Mouse (Mus musculus) spleen, postnatal 4 days (tissue): Measurements from ENCODE around the gene Naa20.

Experiments used
- DNase-seq, 2 experiments: peaks; one replicate each; pipeline ENCODE4 v3.0.0; 2022; ENCODE audit warnings: low spot score in 2 of 2

The Naa20 gene

GRCm38 (mm10) chr2:145901861-145902260, at the start of gene Naa20:
Gene Naa20 (plus strand): TSS chr2:145902099.
- no peak for DNase-seq

GRCm38 (mm10) chr2:145855831-145856230, 46.1 kb upstream of the Naa20 start:
- no peak for DNase-seq

DNA sequence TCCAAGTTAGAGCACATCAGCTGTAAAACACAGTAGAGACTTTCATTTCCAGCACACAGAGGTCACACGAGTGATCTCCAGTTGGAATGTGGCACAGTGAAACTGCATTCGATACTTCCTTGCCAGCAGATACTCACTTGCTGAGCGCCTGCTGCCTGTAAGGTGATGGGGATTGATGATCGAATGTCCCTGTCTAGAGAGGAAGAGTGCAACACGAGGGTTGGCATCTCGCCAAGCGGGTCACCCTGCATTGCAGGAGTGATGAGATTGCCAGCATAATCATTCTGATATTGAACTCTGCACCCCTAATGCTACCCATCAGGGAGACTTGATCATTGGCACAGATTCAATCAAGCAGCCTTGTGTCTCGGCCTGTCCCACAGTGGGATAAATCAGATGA, 44.0 kb upstream of the Naa20 start:
- no peak for DNase-seq

DNA sequence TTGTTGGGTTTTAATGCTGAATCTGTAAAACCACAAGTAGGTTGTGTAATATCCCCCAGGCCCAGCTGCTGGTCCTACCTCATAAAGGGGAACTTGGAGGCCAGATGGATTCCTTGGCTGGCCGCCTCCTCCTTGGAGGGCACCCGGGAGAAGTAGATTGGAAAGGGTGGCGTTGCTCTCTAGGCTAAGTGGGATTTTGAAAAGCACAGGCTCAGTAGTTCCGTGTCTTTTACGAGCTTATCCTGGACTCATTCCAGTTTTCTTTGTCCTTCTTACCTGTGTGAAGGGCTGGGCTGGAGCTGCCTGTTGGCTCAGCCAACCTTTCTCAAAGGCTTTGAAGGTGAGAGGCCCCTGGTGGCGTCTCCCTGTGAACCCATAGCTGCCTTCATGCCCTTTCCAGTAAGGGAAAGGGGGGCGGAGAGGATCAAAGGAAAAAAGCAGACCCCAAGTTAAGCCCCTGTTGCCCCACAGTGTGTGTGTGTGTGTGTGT, 42.4 kb upstream of the Naa20 start:
- peak in 1 of 2 experiments; percentile 20 for DNase-seq

DNA sequence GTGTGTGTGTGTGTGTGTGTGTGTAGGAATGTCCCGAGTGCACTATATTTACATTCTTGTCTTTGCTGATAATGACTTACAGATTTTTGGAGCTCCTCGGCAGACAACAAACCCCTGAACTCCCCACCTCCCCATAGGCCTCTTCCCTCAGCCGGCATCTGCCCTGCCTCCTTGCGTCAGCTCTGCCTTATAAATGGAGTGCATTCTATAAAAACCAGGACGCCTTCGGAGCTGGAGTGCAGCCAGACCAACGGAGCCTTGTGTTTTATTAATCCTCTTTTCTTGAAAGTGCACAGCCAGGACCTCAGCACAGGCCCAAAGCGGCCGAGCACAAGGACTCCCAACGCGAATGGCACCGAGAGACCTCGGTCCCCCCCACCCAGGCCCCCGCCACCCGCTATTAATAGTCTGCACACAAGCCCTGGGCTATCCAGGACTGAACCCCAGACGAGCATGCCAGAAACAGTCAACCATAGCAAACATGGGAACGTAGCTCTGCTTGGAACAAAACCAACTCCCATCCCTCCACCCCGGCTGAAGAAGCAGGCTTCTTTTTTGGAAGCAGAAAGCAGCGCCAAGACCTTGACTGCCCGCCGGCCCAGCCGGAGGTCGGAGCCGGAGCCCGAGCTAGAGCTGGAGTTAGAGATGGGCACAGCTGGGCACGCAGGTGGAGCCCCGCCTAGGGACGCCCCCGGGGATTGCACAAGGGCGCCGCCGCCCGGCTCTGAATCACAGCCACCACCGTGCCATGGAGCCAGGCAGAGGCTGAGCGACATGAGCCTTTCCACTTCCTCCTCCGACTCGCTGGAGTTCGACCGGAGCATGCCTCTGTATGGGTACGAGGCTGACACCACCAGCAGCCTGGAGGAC, 41.7 kb upstream of the Naa20 start:
- peak; percentile 38 to 70 for DNase-seq

DNA sequence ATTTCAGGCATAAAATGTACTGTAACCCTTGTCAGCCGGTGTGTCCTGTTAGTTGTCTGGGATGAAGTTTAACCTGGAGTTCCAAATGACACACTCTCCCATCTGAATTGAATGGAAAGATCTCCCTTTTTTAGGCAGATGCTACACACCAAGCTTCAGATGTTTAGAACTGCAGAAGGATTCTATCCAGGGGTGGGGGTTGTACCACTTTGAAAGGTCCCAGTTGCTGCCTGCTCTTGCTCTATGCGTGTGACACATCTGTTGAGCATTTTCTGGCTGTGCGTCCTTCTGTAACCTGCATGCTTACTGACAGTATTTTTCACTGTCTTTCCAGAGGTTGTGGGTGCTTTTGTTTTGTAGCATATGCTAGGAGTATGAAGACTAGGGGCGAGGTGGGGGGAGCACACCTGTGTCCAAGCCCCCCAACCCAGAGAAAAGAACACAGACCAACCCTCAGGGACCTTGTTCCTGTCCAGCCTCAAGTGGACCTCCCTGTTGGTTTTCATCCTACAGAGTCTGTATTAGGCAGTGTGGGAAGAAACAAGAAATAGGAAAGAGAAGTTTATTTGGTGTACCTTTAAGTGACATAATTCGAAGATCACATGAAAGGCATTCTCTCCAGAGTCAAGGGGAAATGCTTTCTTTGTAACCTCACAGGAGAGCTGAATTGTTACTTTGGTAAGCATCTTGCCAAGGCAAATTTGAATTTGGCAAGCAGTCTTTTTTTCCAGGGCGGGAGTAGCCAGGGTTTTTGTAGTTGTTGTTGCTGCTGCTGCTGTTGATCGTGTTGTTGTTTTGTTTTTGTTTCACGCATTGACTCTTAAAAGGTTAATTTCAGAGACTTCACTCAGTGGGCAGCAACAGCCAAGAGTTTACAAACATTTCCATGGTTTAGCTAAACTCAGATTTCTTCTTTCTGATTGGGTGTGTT, 40.4 kb upstream of the Naa20 start:
- no peak for DNase-seq

GRCm38 (mm10) chr2:145862206-145862817, 39.6 kb upstream of the Naa20 start:
- no peak for DNase-seq

- DNase-seq: no peak
Observed at GRCm38 (mm10) chr2:145865344-145865743, 36.6 kb upstream of the Naa20 start.

DNA sequence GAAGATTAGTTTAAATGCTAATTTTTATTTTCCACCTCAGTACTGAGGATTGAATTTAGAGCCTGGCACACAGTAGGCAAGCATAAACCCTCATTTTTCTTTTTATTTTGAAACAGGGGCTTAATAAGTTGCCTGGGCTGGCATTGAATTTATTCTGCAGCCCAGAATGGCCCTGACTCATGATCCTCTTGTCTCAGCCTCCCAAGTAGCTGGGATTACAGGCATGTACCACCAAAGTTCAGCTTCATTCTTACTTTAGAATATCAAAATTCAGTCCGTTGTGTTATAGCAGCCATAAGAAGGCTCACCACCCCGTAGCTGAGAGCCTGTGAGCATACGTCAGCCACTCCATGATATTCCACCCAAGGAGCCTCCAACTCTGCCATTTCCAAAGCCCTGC, 35.7 kb upstream of the Naa20 start:
- no peak for DNase-seq

- DNase-seq: no peak
Observed at GRCm38 (mm10) chr2:145866695-145867449, 35.0 kb upstream of the Naa20 start.

DNA sequence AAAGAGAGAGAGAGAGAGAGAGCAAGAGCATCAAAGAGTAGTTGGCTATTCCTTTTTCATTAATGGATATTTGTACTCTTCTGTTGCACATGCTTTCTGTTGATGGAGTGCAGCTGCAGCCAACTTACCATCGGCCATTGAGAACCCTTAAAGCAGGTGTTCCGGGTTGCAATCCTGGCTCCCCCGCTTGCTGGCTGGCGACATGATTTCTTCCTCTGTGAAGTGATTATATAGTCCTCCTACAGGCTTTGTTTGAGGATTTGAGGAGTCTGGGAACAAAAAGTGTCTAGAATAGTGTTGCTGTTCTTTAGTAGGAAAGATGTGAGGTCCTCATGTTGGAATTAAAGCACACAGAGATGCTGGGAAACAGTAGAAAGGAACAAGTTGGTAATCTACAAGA, 30.6 kb upstream of the Naa20 start:
- DNase-seq: no peak

DNA sequence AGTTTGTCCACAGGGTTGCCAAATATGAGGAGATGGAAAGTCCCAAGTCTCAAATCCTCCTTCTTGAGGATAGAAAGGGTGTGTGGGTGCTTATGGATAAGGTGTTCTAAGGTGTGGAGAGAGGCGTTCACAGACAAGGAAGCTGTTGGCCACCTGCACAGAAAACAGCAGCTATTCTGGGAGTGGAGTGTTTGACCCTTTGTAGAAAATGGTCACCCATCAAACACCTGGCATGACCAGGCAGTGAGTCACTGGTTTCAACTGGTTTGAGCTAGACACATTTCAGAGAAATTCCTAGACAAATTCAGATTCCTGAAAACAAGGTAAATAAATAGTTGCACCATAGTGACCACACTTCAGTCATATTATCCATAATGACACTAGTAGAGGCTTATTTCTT, 29.8 kb upstream of the Naa20 start:
- no peak for DNase-seq

- no peak for DNase-seq
Observed at GRCm38 (mm10) chr2:145873953-145874352, 27.9 kb upstream of the Naa20 start.

GRCm38 (mm10) chr2:145874879-145875482, 26.9 kb upstream of the Naa20 start:
- DNase-seq: no peak

DNA sequence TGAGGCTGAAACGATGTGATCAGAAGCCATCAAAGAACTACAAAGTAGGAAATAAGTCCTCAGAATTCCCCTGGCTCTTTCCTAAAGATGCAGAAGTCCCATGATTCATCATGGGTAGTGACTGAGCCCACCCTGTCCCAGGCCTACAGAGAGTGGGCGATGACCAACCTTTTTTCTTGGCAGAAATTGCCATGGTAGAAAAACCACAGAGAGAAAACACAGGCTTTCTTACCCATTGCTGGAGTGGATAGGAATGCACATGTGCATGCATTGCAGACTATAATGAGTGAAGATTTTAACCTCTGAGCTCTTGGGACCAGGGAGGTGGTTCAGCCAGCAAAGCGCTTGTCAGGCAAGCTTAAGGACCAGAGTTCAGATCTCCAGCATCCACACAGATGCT, 24.7 kb upstream of the Naa20 start:
- DNase-seq: no peak

- no peak for DNase-seq
Observed at GRCm38 (mm10) chr2:145880887-145881747, 20.8 kb upstream of the Naa20 start.

GRCm38 (mm10) chr2:145881932-145882331, 20.0 kb upstream of the Naa20 start:
- no peak for DNase-seq

GRCm38 (mm10) chr2:145882398-145882797, 19.5 kb upstream of the Naa20 start:
- no peak for DNase-seq

DNA sequence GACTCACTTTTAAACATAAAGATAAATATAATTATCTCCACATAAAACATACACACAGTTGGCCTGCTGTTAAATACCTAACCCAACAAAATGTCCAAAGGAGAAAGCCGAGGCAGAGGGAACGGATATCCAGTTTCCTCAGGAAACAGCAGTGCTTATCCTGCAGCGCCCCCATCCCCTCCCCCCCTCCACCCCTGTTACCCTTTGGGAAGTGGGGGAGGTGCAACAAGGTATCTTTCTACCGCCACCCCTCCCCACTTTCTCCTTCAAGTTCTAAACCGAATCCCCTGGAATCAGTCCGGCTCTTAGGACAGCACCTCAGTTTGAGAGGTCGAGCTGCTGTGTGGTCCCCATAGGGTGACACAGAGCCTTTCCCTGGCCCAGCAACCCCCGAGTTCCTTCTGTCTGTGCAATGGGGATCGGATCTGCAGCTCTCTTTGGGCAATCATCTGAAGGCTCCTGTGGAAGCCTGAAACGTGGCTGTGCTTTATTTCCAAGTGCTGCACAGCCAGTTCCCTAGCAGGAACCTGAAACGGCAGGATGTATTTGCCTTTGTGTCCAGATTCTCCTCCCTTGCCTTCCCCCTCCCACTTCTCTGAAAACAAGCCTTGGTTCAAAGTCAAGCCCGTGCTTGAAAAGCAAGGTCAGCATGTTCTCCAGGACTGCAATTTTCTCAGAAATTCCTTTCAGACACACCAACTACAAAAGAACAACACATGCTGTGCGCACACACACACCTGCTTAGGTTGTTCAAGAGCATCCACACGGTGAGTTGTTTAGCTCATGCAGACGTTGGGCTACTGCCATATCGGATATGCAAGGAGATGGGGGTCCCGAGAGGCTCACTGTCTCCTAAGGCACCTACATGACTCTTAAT, 17.6 kb upstream of the Naa20 start:
- DNase-seq: no peak
